Mouse (Mus musculus) mouse trophoblast stem cell (cell line): ENCODE measurements at regions not wholly inside any gene's neighbourhood (a gene's known extent, or its start where the extent isn't known, plus 50 kb on each side); places are given as distances from the start of the nearest gene placed in this dataset.

Source experiments
- in situ Hi-C, 2 experiments: fragments of 300-500 bp; cut with MseI, MboI; formaldehyde crosslinking; loops; 2 replicates in 1 of 2; 3 replicates in 1 of 2; pipeline ENCODE4 v1.15.1; 2025

DNA sequence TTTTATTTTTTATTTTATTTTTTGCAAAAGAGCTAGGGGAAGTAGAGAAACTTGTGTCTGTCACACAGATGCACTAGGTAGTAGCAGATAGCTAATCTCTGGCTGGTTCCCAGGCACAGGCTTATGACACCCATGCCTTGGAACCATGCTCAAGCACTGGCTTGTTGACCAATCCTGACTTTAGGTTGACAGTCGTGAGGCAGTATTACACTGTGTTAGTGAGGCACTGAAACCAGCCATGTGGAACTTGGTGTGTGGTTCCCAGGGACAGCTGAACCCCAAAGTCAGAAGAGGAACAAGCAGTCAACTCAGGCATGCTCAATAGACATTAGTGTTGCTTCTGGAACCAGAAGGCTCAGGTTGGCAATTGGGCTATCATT, 601.1 kb upstream of the Nox3 start:
- in situ Hi-C loops, result no loop called here

DNA sequence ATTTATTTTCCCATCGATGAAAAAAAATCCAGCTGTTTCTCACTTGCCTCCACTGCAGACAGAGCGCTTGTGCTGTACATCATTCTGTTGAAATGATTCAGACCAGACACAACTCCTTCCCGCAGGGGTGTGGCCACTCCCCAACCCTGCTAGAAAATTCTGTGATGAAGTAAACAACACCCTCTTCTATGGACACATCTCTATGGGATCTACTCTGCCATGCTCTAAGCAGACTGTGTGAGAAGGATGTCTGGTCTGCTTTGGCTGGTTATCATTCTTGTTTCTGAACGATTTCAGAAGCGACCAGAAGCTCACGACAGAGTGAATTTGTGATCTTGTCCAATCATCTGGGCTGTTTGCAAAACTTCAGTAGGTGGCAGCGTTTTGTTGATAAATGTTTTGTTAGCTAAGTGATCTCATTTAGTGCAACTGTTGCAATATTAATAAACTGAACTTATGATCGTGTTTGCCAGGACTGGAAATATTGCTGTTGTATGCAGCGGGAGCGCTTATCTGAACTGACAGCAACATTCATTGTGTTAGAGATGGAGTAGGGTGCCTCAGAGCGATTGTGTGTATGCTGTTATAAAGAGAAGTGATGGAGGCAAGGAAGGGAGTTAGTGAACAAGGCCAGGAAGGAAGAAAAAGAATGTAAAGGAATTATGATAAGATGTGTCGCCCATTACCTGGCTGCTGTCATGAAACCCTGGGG, 605.2 kb upstream of the Nox3 start:
- in situ Hi-C loops, result no loop called here

DNA sequence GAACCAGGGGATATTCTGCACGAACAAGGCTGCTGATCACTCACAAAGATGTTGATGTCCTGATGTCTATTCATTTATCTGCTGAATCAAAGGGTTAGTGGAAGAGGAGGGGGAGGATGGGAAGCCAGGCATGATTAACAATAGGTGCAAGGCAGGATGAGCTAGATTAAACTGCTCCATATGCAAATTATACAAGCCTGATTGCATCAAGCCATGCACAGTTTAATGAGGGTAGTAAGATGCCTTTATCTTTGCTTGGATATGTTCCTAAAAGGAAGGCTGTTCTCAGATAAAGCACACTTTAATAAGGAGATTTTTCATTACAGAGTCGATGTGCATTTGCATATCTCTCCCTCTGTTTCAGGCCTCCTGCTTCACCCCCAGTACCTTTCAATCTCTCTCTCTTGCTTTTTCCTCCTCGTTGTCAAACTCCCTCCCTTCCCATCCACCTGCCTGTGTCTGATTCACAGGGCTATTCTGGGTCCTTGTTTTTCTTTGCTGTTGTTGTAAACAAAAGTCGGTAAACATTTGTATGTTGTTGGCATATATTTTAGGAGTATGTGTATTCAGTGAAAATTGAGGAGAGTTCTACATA, 615.8 kb upstream of the Nox3 start:
- in situ Hi-C loops, result no loop called here

- in situ Hi-C loops, result no loop called here
Observed at GRCm38 (mm10) chr17:4319141-4319540, 623.1 kb upstream of the Nox3 start.

- in situ Hi-C loops, result no loop called here
Observed at GRCm38 (mm10) chr17:4328810-4329209, 632.7 kb upstream of the Nox3 start.

GRCm38 (mm10) chr17:4331650-4332049, 635.6 kb upstream of the Nox3 start:
- in situ Hi-C loops, result no loop called here

DNA sequence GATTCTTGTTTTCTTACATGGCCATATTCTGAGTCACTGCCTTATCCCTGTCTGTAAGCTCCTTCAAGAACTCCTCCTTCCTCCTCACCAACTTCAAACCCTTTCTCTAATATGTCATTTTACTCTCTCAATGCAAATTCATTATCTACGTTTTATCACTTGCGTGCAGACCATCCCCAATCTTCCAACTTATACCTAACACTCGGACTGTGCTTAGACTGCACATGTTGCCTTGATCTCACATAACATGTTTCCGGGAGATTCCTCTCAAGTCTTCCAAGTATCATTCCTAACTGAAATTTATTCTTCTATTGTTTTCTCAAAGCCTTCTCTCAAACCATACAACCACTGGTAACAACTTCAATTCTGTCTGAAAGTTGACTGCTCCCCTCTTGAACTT, 637.0 kb upstream of the Nox3 start:
- in situ Hi-C loops, result no loop called here

GRCm38 (mm10) chr17:4353018-4353417, 641.1 kb upstream of the Arid1b start:
- in situ Hi-C loops, result no loop called here

DNA sequence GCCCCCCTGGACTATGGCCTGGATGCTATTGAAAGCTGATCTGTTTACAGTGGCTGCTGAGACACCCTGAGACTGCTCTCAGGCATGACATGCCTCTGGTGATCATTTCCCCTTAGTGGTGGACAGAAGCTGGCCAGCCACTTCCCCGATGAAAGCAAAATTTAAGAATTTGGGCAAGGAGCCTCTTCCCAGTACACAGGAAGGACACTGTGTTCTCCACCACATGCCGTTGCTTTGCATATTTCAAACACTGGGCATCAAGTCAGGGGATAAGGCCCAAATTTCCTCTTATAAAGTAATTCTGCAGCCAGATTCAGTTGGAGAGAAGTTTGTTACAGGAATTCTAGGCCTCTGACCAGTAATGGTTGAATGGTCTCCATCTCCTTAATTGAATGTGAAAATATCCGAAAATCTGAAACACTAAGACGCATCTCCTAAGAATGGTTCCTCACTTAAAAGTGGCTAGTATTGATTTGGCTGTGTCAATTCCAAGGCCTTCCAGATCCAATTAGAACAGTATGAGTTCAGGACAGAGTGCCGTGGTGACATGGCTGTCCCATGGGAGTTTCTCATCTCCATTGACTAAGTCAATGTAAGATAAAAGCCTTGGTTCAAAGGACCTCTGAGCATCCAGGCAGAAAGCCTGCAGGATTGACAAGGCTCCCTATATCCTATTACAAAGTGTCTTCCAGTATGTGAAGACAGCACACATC, 638.5 kb upstream of the Arid1b start:
- in situ Hi-C loops, result no loop called here

GRCm38 (mm10) chr17:4360413-4361320, 633.5 kb upstream of the Arid1b start:
- in situ Hi-C loops, result no loop called here

DNA sequence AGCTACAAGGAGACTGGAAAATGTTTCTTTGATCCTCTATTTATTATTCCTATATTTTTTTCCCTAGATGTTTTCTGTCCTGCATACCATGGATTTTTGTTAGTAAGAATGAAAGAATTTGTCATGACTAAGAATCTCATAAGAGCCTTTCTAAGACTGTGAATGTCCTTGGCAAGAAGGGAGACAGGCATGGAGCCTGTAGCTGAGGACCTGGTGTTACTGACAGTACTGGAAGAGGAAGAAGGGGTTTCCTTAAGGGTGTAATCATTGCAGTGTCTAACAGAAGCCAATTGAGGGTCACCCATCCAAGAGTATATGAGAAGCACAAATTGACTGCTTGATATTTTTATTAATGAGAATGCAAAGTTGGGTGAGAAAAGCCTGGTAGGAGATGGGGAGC, 628.3 kb upstream of the Arid1b start:
- in situ Hi-C loops, result no loop called here

GRCm38 (mm10) chr17:4380449-4380848, 613.7 kb upstream of the Arid1b start:
- in situ Hi-C loops, result no loop called here

DNA sequence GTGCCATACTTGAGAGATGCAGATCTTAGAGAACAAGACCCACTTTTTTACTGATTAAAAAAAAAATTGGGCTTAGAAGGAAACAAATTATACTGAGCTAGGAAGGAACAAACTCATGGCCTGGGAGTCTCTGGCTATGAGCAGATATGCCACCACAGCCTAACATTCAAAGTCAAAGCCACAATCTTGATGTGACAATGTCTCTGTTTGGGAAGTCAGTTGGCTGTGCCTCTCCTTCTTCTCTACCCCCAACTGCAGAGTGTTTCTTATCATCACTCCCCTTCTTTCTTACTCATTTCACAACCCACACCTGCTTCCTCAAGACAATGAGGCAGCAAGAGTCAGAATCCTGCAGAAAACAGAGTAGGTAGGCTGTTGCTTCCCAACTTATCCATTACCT, 613.3 kb upstream of the Arid1b start:
- in situ Hi-C loops, result no loop called here

DNA sequence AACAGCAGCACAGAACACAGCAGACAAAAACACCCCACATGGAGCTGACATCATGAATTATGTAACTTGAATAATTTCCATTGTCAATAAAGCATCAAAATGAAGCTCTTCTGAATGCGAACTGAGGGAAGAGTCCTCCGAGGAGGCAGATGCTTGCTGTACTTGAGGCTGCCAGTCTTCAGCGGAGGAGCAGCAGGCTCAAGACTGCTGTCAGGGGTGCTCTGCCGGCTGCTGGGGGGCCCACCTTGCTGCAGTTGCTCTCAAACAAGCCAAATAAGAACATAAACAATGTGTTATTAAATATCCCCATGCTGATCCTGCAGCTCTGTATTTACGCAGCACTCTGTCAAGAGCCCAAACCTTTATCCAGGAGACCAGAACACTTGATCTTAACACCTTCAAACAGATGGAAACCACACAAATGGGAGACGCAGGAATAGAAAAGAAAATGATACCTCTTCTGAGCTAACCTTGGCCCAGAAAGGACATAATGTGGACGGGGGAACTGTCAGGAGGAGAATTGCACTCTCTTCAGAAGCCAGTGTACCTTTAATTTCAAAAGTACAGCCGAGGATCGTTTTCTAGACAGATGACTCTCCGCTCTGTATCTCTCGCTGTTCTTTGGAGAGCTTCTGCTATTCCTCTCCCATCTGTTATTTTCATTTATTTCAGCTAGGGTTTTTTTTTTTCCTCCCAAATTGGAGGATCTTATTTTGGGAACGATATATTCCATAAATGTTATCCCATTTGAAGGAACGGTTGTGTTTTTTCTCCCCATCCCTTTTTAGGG, 612.0 kb upstream of the Arid1b start:
- in situ Hi-C loops, result no loop called here

DNA sequence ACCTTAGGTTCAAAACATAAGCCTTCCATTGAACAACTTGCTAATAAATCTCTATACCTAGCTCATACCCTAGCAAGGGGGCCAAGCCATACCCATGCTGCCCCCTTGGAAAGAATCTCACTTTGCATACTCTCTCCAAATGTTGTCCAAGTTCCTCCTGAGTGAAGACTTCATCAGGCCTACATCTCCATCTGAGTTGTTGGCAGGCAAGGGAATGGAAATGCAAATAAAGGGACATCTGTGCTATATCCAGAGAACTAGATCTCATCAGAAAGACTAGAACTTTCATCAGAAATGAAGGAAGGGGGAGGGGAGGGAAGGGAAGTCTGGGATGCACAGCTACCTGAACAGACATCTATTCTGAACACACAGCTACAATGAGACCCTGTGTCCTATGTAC, 611.4 kb upstream of the Arid1b start:
- in situ Hi-C loops, result no loop called here

DNA sequence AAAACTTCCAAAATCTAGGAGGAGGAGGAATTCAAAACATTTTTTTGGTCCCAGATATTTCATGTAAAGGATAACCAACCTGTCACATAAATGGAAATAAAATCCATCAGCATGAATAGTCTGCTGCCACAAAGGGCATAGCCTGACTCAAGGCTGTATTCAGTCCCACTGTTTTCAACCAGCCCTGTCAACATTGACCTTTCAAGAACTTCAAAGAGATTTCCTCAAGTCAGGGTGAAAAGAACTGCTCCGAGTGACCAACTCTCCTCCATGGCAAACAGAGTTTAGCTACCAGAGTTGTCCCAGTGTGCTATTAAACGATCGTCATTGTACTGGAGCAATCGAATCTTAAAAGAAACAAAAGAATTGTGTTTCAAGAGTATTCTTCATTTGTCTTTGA, 606.5 kb upstream of the Arid1b start:
- in situ Hi-C loops, result no loop called here

GRCm38 (mm10) chr17:4390012-4390411, 604.1 kb upstream of the Arid1b start:
- in situ Hi-C loops, result no loop called here

DNA sequence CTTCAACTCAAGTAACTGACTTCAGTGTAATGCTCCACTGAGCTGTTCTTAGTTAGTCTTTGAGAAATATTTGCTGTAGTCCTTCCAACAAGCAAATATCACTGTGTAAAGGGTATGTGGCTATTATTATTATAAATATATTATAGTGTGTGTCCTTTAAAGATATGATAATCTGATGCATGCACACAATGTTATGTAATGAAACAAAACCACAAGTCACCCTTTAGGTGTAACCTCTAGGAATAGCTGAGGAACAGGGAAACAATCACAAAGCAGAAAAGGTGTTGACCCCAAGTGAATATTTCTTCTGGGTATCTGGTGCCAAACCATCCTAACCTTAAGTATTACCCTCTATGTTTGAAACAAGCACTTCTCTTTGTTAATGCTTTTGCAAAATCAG, 603.6 kb upstream of the Arid1b start:
- in situ Hi-C loops, result no loop called here

GRCm38 (mm10) chr17:4391210-4391609, 602.9 kb upstream of the Arid1b start:
- in situ Hi-C loops, result no loop called here

DNA sequence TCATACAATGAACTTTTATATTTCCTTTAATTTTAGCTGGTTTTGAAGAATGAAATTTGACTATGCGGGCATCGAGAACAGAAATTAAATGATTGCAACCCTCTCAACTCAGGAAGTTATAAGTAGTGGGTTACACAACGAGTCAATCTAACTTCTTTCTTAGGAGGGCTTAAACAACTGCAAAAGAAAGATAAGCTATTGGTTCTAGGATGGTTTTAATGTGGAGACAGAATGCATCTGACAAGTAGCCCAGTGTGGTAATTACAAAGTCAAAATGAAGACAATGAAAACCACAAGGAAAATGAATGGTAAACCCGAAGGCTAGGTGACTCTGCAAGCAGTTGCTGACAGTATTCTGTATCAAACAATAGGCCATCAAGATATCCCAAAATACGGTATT, 598.0 kb upstream of the Arid1b start:
- in situ Hi-C loops, result no loop called here

DNA sequence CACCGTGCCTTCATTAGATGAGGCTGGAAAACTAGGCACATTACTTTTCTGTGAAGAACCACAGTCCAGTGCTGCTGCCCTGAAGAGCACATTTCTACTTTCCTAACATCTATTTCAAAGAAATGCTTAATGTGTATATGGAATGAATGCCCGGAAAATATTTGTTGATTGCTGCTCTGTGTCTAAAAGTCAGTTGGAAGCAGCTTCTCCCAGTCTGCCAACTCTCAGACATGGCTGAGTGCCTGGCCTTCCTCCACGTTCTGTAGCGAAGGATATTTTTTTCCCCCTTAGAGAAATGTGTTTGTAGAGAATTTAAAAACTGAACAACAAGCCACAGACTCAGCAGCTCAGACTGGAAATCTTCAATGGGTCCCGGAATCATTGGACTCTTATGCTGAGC, 576.4 kb upstream of the Arid1b start:
- in situ Hi-C loops, result no loop called here
